Mouse (Mus musculus): ENCODE results near the gene Zfpl1.
"Not testable (repeated sequence)": the region's sequence is repeated elsewhere in the genome, so short reads cannot be mapped to it uniquely, and the experiment has no call there.

The Zfpl1 gene
- long read RNA-seq, experiment 1, transcript Zfpl1-208 (8 exons, 922 nt) = major isoform, 16 of 37 reads
- long read RNA-seq, experiment 1, transcript Zfpl1-201 (8 exons, 1,287 nt) = minor isoform, 10 of 37 reads
- long read RNA-seq, experiment 1, partial matches to known transcripts = 7 of 37 reads
- long read RNA-seq, experiment 1, other reads (novel, unspliced or antisense) = 4 of 37 reads
- long read RNA-seq, experiment 2, transcript Zfpl1-201 (8 exons, 1,287 nt) = major isoform, 16 of 34 reads
- long read RNA-seq, experiment 2, transcript Zfpl1-208 (8 exons, 922 nt) = minor isoform, 12 of 34 reads
- long read RNA-seq, experiment 2, partial matches to known transcripts = 2 of 34 reads
- long read RNA-seq, experiment 2, other reads (novel, unspliced or antisense) = 4 of 34 reads

DNA sequence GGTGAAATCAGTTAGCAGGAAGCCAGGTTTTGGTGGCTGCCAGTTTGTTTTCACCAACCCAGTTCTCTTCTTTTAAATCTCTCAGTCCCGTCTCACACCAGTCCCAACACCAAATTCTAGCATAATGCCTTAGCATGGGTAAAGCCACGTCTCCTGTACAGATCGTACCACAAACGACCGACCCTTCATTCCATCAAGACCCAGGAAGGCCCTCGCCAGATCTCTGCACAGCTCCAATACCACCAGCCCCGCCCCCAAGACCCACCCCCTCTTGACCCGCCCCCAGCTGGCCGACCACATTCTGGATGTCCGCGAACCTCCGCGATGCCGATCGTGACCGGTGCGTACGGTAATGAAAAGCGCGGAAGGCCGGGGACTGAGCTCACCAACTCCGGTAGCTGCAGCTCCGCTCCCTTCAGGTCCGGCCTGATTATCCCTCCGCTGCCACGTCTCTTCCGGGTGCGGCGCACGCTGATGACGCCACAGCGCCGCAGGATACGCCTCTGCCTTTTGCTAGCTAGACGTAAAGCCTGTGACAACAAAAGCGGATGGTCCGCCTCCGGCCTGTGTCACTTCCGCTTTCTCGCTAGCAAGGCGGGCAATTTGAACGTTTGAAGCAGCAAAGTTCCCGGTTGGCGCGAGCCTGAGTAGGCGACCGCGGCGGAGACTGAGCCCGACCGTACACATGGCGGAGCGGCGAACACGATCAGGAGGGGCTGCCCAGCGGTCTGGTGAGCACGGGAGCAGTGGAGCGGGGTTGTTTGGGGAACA is at the start of gene Zfpl1, which contains the start of gene Cdca5:
Zfpl1 (minus strand) TSS at position 479 of the 771 bp plus-strand sequence.
Cdca5 (plus strand) TSS at position 506 of the 771 bp plus-strand sequence.
- intact Hi-C loops (cut with DNase I) = loop anchor here (5.0 kb wide), 1 partner anchor 38 kb away; no protein-coding TSS in a partner anchor

DNA sequence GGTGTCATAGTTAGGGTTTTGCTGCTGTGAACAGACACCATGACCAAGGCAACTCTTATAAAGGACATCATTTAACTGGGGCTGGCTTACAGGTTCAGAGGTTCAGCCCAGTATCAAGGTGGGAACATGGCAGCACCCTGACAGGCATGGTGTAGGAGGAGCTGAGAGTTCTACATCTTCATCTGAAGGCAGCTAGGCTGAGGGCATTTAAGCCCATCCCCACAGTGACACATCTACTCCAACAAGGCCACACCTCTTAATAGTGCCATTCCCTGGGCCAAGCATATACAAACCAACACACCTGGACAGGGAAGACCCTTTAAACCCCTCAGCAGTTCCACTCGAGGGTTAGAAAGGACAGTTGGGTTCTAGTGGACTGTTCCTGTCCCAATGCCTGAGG is 48.4 kb upstream of the Zfpl1 start:
- intact Hi-C loops (cut with DNase I) = not testable (repeated sequence)

- intact Hi-C loops (cut with DNase I) = no loop called here
These were observed 47.5 kb upstream of the Zfpl1 start for GRCm38 (mm10) chr19:6132171-6132827.

- intact Hi-C loops (cut with DNase I) = not testable (repeated sequence)
These were observed 45.8 kb upstream of the Zfpl1 start for GRCm38 (mm10) chr19:6130414-6131128.

DNA sequence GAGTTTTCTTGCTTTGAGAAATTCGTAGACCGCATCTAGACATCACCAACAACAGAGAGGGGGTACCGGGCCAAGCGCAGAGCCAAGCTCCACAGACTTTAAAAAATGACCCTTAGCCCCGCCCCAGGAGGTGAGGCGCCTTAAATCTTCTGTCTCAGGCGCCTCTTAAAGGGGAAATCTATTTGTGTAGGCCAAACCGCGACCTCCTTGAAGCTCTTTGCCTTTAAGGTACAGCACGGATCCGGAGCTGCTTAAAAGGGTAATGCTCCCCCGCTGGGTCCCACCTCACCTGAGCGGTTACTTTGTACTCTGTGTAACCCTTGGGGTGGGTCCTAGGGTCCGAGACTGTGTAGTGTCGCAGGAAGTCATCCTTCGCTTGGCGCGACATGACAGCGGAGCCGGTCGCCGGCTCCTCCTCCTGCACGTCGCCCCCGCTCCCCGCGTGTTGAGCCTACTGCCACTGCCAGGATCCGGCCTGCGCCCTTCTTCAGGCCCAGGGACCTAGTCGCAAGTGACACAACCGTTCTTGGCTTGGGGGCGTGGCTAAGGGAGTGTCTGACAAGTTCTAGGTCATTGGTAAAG is 43.1 kb upstream of the Zfpl1 start, which contains the start of gene Snx15:
Snx15 (minus strand) TSS at position 545 of the 582 bp plus-strand sequence.
- intact Hi-C loops (cut with DNase I) = loop anchor here (5.0 kb wide), 1 partner anchor 166 kb away; the partner anchor contains the start of gene Pola2

- intact Hi-C loops (cut with DNase I) = loop anchor here (5.0 kb wide), 1 partner anchor 165 kb away; the partner anchor contains the start of gene Pola2
These were observed 42.2 kb upstream of the Zfpl1 start for GRCm38 (mm10) chr19:6126789-6127580.

DNA sequence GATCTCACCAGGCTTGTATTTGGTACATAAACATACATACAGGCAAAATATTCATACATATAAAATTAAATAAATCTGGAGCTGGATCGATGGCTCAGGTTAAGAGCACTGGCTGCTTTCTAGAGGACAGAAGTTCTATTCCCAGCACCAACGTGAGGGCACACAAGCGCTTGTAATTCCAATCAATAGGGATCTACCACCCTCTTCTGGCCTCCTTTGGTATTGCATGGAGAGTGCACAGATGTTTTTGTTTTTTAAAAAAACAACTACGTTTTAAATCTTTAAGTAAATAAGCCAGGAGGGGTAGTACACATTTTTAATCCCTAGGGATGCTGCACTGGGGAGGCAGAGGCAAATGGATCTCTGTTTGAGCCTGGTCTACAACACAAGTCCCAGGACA is 41.5 kb upstream of the Zfpl1 start:
- intact Hi-C loops (cut with DNase I) = loop anchor here (5.0 kb wide), 1 partner anchor 164 kb away; the partner anchor contains the start of gene Pola2

DNA sequence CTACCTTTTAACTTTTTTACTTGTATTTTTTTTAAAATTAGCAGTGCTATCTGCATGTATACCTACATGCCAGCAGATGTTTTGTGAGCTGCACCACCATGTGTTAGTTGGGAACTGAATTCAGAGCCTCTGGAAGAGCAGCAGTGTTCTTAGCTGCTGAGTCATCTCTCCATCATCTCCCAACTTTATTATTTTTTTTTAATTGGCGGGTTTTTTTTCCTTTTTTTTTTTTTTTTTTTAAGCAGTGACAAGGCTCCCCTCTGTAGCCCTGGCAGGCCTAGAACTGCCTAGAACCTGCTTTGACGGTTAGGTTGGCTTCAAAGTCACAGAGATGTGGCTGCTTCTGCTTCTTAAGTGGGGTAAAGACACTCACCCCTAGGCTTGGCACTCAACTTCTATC is 40.1 kb upstream of the Zfpl1 start:
- intact Hi-C loops (cut with DNase I) = loop anchor here (5.0 kb wide), 2 partner anchors 38 to 163 kb away; partner anchors contain the start of gene Pola2

- intact Hi-C loops (cut with DNase I) = loop anchor here (5.0 kb wide), 1 partner anchor 36 kb away; no protein-coding TSS in a partner anchor
These were observed 38.6 kb upstream of the Zfpl1 start for GRCm38 (mm10) chr19:6123330-6123729.

- intact Hi-C loops (cut with DNase I) = loop anchor here (5.0 kb wide), 1 partner anchor 34 kb away; no protein-coding TSS in a partner anchor
These were observed 37.0 kb upstream of the Zfpl1 start for GRCm38 (mm10) chr19:6121761-6122160.

GRCm38 (mm10) chr19:6118677-6119185 is 34.0 kb upstream of the Zfpl1 start:
- intact Hi-C loops (cut with DNase I) = no loop called here

DNA sequence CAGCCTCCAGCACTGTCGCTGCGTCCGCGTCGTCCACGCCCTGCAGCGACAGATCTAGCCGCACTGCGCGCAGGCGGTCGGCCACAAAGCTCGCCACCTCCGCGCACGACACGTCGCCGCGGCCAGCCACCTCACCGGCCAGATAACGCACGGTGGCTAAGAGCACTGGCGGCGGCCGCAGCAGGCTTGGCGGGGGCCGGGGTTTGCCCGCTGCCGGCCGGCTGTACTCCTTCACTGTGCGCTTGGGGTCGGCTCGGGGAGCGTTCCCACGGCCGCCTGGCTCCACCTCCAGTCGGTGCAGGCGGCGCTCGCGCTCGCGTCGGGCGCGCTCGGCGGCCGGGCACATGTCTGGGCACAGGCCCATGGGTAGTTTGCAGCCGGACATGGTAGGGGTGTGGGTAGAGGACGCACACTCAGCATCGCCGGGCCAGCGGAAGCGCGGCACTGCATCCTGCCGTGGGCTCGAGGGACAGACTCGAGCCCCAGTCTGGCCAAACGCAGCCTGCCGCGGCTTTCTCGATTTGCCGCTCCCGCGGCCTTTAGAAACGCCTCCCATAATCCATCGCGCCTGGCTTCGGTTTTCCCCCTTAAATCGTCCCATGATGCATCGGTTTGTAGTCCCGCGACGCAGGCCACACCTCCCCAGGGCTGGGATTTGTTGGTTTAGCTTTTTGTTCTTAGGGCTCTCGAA is 33.4 kb upstream of the Zfpl1 start, which contains the start of gene Sac3d1:
Sac3d1 (minus strand) TSS at position 665 of the 691 bp plus-strand sequence.
- intact Hi-C loops (cut with DNase I) = no loop called here

DNA sequence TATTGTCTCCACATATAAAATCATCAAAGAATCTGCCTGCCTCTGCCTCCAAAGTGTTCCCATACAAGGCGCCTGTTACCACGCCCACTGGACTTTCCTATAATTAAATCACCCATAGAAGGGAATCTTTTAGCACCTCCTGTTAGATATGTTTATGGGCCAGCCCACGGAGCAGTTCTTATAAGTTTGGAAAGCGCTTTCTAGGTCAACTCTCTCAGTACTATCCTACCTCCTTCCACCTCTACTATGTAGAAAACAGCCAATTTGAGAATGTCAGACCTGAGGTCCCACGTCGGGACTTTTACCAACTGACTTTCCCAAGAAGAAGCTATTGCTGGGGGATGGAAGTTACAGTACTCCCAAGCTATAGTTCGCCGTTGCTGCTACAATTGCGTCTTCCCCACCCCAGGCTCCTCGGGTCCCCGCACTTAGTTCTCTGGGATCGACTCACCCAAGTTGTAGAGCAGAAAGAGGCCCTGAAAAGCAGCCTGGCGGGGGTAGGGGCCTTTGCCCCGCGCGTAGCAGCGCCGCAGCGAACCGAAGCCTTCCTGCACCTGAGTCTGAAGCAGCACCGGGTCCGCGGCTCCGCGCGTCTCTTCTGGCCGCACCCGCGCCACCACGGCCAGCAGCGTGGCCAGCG is 32.7 kb upstream of the Zfpl1 start:
- intact Hi-C loops (cut with DNase I) = no loop called here

DNA sequence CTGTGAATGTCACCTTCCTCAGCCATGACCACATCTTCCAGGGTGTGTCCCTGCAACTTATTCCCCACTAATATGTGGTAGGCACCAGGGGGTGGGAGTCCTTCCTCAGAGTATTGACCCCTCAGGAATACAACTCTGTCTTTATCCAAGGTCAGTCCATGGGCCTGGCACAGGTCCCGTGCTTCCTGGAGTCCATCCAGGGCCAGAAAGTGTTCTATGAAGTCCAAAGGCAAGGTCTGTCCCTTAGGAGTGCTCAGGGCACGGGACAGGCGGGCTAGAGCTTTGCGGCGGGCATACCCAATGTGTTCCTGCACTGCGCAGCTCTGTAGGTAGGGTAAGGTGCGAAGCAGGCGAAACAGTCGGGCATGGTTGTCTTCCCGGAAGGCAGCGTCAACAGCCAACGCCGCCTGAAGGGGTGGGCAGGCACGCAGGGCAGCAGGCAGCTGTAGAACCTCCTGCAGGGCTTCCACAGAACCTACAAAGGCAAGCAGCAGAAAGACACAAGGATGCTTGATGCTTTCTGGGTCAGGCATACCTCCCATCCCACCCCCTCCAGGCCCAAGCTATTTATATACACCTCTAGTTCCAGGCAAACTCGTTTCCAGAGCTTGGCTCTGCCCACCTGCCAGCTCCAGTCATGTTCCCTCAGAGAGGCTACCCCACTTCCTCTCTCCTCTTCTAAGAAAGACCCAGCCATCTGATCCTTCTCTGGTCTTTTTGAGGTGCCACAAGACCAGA is 31.5 kb upstream of the Zfpl1 start:
- intact Hi-C loops (cut with DNase I) = no loop called here

DNA sequence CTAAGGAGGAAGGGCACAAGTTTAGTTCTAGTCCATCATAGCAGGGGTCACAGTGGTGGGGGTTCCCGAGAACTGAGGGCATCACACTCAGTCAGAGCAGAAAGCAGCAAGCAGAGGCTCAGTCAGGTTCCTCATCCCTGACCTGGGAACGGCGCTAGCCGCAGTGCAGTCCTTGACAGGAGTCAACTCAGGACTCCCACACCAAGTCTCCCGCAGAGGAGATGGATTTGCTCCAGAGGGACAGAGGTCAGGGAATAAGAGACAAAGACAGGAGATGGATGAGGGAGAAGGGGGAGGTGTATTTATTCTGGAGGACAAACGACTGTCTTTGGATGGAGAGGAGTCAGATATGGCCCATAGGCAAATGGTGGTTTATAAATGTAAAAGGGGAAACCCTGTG is 28.4 kb upstream of the Zfpl1 start:
- intact Hi-C loops (cut with DNase I) = no loop called here

DNA sequence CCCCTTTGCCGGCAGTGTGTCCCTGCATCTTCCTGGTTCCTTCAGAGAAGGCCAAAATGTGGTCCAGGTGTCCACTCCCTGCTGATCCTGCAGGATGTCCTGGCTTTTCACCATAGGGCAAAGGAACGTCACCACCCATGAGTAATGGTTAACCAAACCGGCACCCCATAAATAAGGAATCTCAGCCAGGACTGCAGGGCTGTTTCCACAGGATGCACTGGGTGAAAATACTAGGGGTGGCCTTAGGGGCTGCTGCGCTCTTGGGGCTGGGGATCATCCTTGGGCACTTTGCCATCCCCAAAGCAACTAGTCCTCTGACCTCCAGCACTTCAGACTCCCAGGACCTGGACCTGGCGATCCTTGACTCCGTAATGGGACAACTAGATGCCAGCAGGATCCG is 20.8 kb upstream of the Zfpl1 start, which contains the start of gene Naaladl1:
Naaladl1 (plus strand) TSS at position 197 of the 400 bp plus-strand sequence.
- intact Hi-C loops (cut with DNase I) = no loop called here

- intact Hi-C loops (cut with DNase I) = no loop called here
These were observed 19.7 kb upstream of the Zfpl1 start for GRCm38 (mm10) chr19:6104476-6104875.
